Mouse (Mus musculus): ENCODE results near the gene Pex11g. TPM values are rescaled to one million over a fixed set of nuclear protein-coding genes. Genes with fewer than 3 reads are reported as not detected.
A peak's percentile ranks its signal among the peaks of the same experiment; 100 is the strongest.

The Pex11g gene
- polyA plus RNA-seq, 1 experiment from 2014 or later: 5.2 TPM

GRCm38 (mm10) chr8:3414639-3415190 is 52.8 kb downstream of the Pex11g start:
- WGBS: 78% methylated on average over 6 of the region's 6 CpGs
- Histone ChIP-seq H3K27ac (no peak overlapping the region), H3K9ac (no peak overlapping the region), H3K36me3 (no peaks in the 10 kb centered on the region), H3K4me3 (no peak overlapping the region), H3K27me3 (no peaks in the 10 kb centered on the region), H3K9me3 (replicated peaks) (no peaks in the 10 kb centered on the region), H3K4me1 (replicated peaks) (peaks cover 42% of the 10 kb centered on the region), H3K4me2 (no peak overlapping the region)
- ATAC-seq (replicated peaks; ENCODE audit: insufficient number of reproducible peaks, insufficient read depth, low FRiP score, low read depth): no peak

GRCm38 (mm10) chr8:3412816-3413215 is 54.7 kb downstream of the Pex11g start:
- WGBS: 86% methylated on average over 1 of the region's 1 CpGs
- H3K9me3 ChIP-seq (replicated peaks): no peaks in the 10 kb centered on the region
- H3K27me3 ChIP-seq: no peaks in the 10 kb centered on the region
- H3K4me2 ChIP-seq: no peak overlapping the region
- no peaks in the 10 kb centered on the region for H3K36me3 ChIP-seq
- peaks cover 32% of the 10 kb centered on the region for H3K4me1 ChIP-seq (replicated peaks)
- H3K9ac ChIP-seq: no peak overlapping the region
- H3K4me3 ChIP-seq: no peak overlapping the region
- H3K27ac ChIP-seq: no peak overlapping the region
- no peak for ATAC-seq (replicated peaks; ENCODE audit: insufficient number of reproducible peaks, insufficient read depth, low FRiP score, low read depth)

- H3K4me1 ChIP-seq (replicated peaks): peaks cover 23% of the 10 kb centered on the region
- peak; percentile 28; the same call in 1 of the 2 replicates for ATAC-seq (replicated peaks; ENCODE audit: insufficient number of reproducible peaks, insufficient read depth, low FRiP score, low read depth)
- 45% methylated on average over 7 of the region's 7 CpGs for WGBS
- no peaks in the 10 kb centered on the region for H3K36me3 ChIP-seq
- H3K27me3 ChIP-seq: no peaks in the 10 kb centered on the region
- no peak overlapping the region for H3K4me2 ChIP-seq
- 0 out of 2 replicates have a peak overlapping the region, but pooled peaks have one; percentile 3 for H3K27ac ChIP-seq
- no peaks in the 10 kb centered on the region for H3K9me3 ChIP-seq (replicated peaks)
- no peak overlapping the region for H3K4me3 ChIP-seq
- no peak overlapping the region for H3K9ac ChIP-seq
Observed at GRCm38 (mm10) chr8:3411901-3412301, 55.6 kb downstream of the Pex11g start.

GRCm38 (mm10) chr8:3411085-3411484 is 56.4 kb downstream of the Pex11g start:
- WGBS: 86% methylated on average over 2 of the region's 2 CpGs
- Histone ChIP-seq H3K36me3 (no peaks in the 10 kb centered on the region), H3K9me3 (replicated peaks) (no peaks in the 10 kb centered on the region), H3K27me3 (no peaks in the 10 kb centered on the region), H3K27ac (no peak overlapping the region), H3K4me3 (no peak overlapping the region), H3K4me2 (no peak overlapping the region), H3K9ac (no peak overlapping the region), H3K4me1 (replicated peaks) (peaks cover 22% of the 10 kb centered on the region)
- ATAC-seq (replicated peaks; ENCODE audit: insufficient number of reproducible peaks, insufficient read depth, low FRiP score, low read depth): no peak

- H3K4me3 ChIP-seq: no peak overlapping the region
Observed at GRCm38 (mm10) chr8:3407417-3407816, 60.1 kb downstream of the Pex11g start.

More at GRCm38 (mm10) chr8:3407417-3407816, 60.1 kb downstream of the Pex11g start:
- no peak overlapping the region for H3K27ac ChIP-seq
- ATAC-seq (replicated peaks; ENCODE audit: insufficient number of reproducible peaks, insufficient read depth, low FRiP score, low read depth): no peak
- WGBS: 64% methylated on average over 3 of the region's 3 CpGs
- H3K36me3 ChIP-seq: no peaks in the 10 kb centered on the region
- no peaks in the 10 kb centered on the region for H3K9me3 ChIP-seq (replicated peaks)
- H3K27me3 ChIP-seq: no peaks in the 10 kb centered on the region
- no peak overlapping the region for H3K4me2 ChIP-seq
- peaks cover 11% of the 10 kb centered on the region for H3K4me1 ChIP-seq (replicated peaks)
- H3K9ac ChIP-seq: no peak overlapping the region

Other genes starting within 250 kb of the Pex11g start
- gene Insr, start 188.1 kb downstream of the Pex11g start, polyA plus RNA-seq (2015; fragmentation: Nextera tagmentation; extraction: Ambion mirVana): 50.5 and 58.4 TPM in 2 replicates
- gene A430078G23Rik, start 114.3 kb downstream of the Pex11g start, polyA plus RNA-seq (2015; fragmentation: Nextera tagmentation; extraction: Ambion mirVana): 0.10 and 1.1 TPM in 2 replicates
- gene Arhgef18, start 74.7 kb downstream of the Pex11g start, polyA plus RNA-seq (2015; fragmentation: Nextera tagmentation; extraction: Ambion mirVana): 4.1 and 6.0 TPM in 2 replicates
- gene Tex45, start 3.2 kb upstream of the Pex11g start, polyA plus RNA-seq (2015; fragmentation: Nextera tagmentation; extraction: Ambion mirVana): not detected in 2 replicates
- gene Zfp358, start 25.5 kb upstream of the Pex11g start, polyA plus RNA-seq (2015; fragmentation: Nextera tagmentation; extraction: Ambion mirVana): 26.4 and 34.9 TPM in 2 replicates
- 42.3 and 54.2 TPM in 2 replicates for gene Mcoln1, start 32.8 kb upstream of the Pex11g start, polyA plus RNA-seq (2015; fragmentation: Nextera tagmentation; extraction: Ambion mirVana)
- gene Pnpla6, start 47.7 kb upstream of the Pex11g start, polyA plus RNA-seq (2015; fragmentation: Nextera tagmentation; extraction: Ambion mirVana): 14.2 and 18.6 TPM in 2 replicates
- gene C330021F23Rik, start 100.3 kb upstream of the Pex11g start, polyA plus RNA-seq (2015; fragmentation: Nextera tagmentation; extraction: Ambion mirVana): 4.8 and 5.4 TPM in 2 replicates
- 1.3 and 3.0 TPM in 2 replicates for gene Camsap3, start 119.6 kb upstream of the Pex11g start, polyA plus RNA-seq (2015; fragmentation: Nextera tagmentation; extraction: Ambion mirVana)
- 27.0 and 36.3 TPM in 2 replicates for gene Xab2, start 153.6 kb upstream of the Pex11g start, polyA plus RNA-seq (2015; fragmentation: Nextera tagmentation; extraction: Ambion mirVana)
- 72.7 and 104 TPM in 2 replicates for gene Pet100, start 153.9 kb upstream of the Pex11g start, polyA plus RNA-seq (2015; fragmentation: Nextera tagmentation; extraction: Ambion mirVana)
- 0.33 TPM in 1 of 2 replicates, not detected in the other for gene Pcp2, start 157.9 kb upstream of the Pex11g start, polyA plus RNA-seq (2015; fragmentation: Nextera tagmentation; extraction: Ambion mirVana)
- 35.1 and 55.6 TPM in 2 replicates for gene Stxbp2, start 163.3 kb upstream of the Pex11g start, polyA plus RNA-seq (2015; fragmentation: Nextera tagmentation; extraction: Ambion mirVana)
- gene Retn, start 188.1 kb upstream of the Pex11g start, polyA plus RNA-seq (2015; fragmentation: Nextera tagmentation; extraction: Ambion mirVana): 0.16 TPM in 1 of 2 replicates, not detected in the other
- 0.29 and 0.51 TPM in 2 replicates for gene Mcemp1, start 198.1 kb upstream of the Pex11g start, polyA plus RNA-seq (2015; fragmentation: Nextera tagmentation; extraction: Ambion mirVana)
- 5.7 and 6.6 TPM in 2 replicates for gene Fcor, start 204.7 kb upstream of the Pex11g start, polyA plus RNA-seq (2015; fragmentation: Nextera tagmentation; extraction: Ambion mirVana)
- 30.5 and 34.0 TPM in 2 replicates for gene Trappc5, start 208.6 kb upstream of the Pex11g start, polyA plus RNA-seq (2015; fragmentation: Nextera tagmentation; extraction: Ambion mirVana)
- gene Fcer2a, start 226.5 kb upstream of the Pex11g start, polyA plus RNA-seq (2015; fragmentation: Nextera tagmentation; extraction: Ambion mirVana): 0.14 TPM in 1 of 2 replicates, not detected in the other